Comparison of ENCODE assay signal across 17 mouse cellular contexts in the genomic region with DNA sequence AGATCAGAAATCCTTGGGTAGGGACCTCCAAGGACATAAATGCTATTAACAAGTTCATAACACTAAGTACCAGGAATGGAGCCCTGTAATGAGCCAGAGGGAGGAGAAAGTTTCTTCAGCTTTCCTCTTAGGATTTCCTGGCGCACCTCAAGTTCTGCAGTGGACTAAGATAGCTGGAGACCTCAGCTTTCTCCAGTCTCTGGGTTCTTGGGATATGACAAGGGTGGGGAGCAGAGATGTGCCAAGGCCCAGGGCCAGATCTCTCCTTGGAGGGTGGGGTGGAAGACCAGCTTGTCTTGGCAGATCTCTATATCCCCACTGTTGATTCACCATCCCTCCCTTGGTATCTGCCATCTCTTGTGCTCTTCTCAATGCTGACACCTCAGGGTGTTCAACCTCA. TPM values are rescaled to one million over a fixed set of nuclear protein-coding genes. Genes with fewer than 3 reads are reported as not detected.
"Had no signal": no experiment of that assay in that cellular context is flagged by ENCODE, and none has a peak within 500 bp of the region (broad histone marks: within the 10 kb centered on the region; RNA-seq: fewer than 3 reads in every experiment).

No protein-coding gene starts in this region.

- H3K9ac ChIP-seq: neural tube, embryonic 13.5 days; neural tube, embryonic 15.5 days; stomach, embryonic 15.5 days had no signal

- H3K27me3 ChIP-seq: neural tube, embryonic 13.5 days; neural tube, embryonic 15.5 days; stomach, embryonic 15.5 days had no signal

- H3K27ac ChIP-seq: neural tube, embryonic 13.5 days; neural tube, embryonic 15.5 days; stomach, embryonic 15.5 days; stomach, postnatal 0 days had no signal

- H3K36me3 ChIP-seq: neural tube, embryonic 13.5 days; neural tube, embryonic 15.5 days; stomach, embryonic 15.5 days had no signal

- H3K4me2 ChIP-seq: neural tube, embryonic 13.5 days; neural tube, embryonic 15.5 days; stomach, embryonic 15.5 days had no signal

- DNase-seq: retina, postnatal 1 day; right cerebral cortex, adult 18-20 months; right cerebral cortex, postnatal 14 days; right cerebral cortex, postnatal 25 days; right cerebral cortex, postnatal 4 days; spleen, adult 18-20 months; thymus, adult 18-20 months; thymus, adult 2 months; thymus, postnatal 14 days; thymus, postnatal 25 days; thymus, postnatal 36 days; thymus, postnatal 4 days had no signal

- H3K4me3 ChIP-seq: neural tube, embryonic 13.5 days; neural tube, embryonic 15.5 days; stomach, embryonic 15.5 days had no signal

- H3K9me3 ChIP-seq: neural tube, embryonic 13.5 days; neural tube, embryonic 15.5 days; stomach, embryonic 15.5 days had no signal

RNA-seq across cellular contexts. Expression of gene Arhgef15, which starts 18.3 kb away (rescaled TPM):
- total RNA-seq: neutrophil, adult 5-6 weeks had no signal
